In the genomic region with DNA sequence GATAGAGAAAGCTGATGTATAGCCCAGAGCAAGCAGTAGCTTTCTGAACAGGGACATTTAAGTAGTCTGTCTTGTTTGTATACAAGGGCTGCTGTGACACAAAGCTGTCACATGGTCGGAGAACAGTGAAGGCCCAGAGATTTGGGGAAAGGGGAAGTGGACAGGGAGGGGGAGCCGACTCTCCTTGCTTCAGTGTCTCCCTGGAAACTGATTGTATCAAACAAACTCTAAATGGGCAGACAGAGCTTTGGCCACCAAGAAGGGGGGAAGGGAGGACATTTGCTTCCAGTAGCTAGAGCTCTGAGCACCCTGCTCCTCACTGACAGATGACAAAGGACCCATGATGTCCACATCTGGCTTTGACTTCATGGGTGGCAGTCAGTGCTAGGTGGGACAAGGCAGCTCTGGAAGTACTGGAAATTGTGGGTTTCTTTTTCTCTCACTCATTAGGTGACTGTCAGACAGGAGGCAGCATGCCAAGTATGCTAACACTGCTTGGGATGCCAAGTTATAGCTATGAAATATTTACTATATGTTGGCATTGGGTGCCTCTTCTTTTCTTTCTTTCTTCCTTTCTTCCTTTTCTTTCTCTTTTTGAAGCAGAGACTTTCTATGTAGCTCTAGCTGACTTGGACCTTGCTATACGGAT, we compare ENCODE assay signal across 16 mouse cellular contexts. TPM values are rescaled to one million over a fixed set of nuclear protein-coding genes. Genes with fewer than 3 reads are reported as not detected.
A peak's percentile ranks its signal among the peaks of the same experiment; 100 is the strongest.
DNase-seq lines count a peak whose midpoint lies in the region; ATAC-seq and TF ChIP-seq lines count a peak whose summit lies in the region.
"Had no signal": no experiment of that assay in that cellular context is flagged by ENCODE, and none has a peak within 500 bp of the region (broad histone marks: within the 10 kb centered on the region; RNA-seq: fewer than 3 reads in every experiment).

No protein-coding gene starts in this region.

- TF ChIP-seq EP300 in stomach, postnatal 0 days (optimal IDR thresholded peaks at IDR 0.05), result no peak

- DNase-seq in cerebellum, adult 9-11 months, result peak; percentile 53
- DNase-seq in cerebellum, adult 11 months, result no peak
- peak; percentile 65 for DNase-seq in layer of hippocampus, adult 11-12 months (ENCODE audit: low spot score)
- no peak for DNase-seq in layer of hippocampus, postnatal 25 days (ENCODE audit: extremely low spot score in 1 of 2, low spot score in 1 of 2)
- no peak for DNase-seq in midbrain, embryonic 11.5 days (ENCODE audit: low spot score, missing footprints)
- DNase-seq in stomach, postnatal 0 days (ENCODE audit: low spot score), result no peak
- DNase-seq: adrenal gland, adult 8-10 months; embryo, embryonic 11 days; gastrocnemius, postnatal 10 days; right cerebral cortex, adult 18-20 months had no signal

- H3K4me3 ChIP-seq in midbrain, embryonic 11.5 days (ENCODE audit: low read depth, low read length), result no peak overlapping the region
- H3K4me3 ChIP-seq in midbrain, embryonic 16.5 days (ENCODE audit: low read depth, low read length), result no peak overlapping the region
- no peak overlapping the region for H3K4me3 ChIP-seq in stomach, postnatal 0 days (ENCODE audit: low read depth, low read length)
- H3K4me3 ChIP-seq: neural tube, embryonic 12.5 days had no signal

- H3K4me2 ChIP-seq in midbrain, embryonic 11.5 days, result no peak overlapping the region
- no peak overlapping the region for H3K4me2 ChIP-seq in midbrain, embryonic 16.5 days (ENCODE audit: low read length)
- no peak overlapping the region for H3K4me2 ChIP-seq in stomach, postnatal 0 days (replicated peaks; ENCODE audit: low read depth)
- H3K4me2 ChIP-seq: neural tube, embryonic 12.5 days had no signal

- WGBS in midbrain, embryonic 11.5 days, result 44% methylated on average over 3 of the region's 3 CpGs
- 36% methylated on average over 3 of the region's 3 CpGs for WGBS in midbrain, embryonic 16.5 days
- WGBS in stomach, postnatal 0 days, result 60% methylated on average over 3 of the region's 3 CpGs

- peaks cover 6% of the 10 kb centered on the region for H3K27me3 ChIP-seq in midbrain, embryonic 11.5 days (ENCODE audit: control insufficient read depth, insufficient read depth, low read length)
- no peaks in the 10 kb centered on the region for H3K27me3 ChIP-seq in midbrain, embryonic 16.5 days (ENCODE audit: control insufficient read depth, insufficient read depth, low read depth, low read length)
- peaks cover 6% of the 10 kb centered on the region; the same call in 1 of the 2 replicates for H3K27me3 ChIP-seq in stomach, postnatal 0 days (ENCODE audit: control insufficient read depth, insufficient read depth, low read length)

- TF ChIP-seq CTCF in stomach, postnatal 0 days (IDR thresholded peaks at IDR 0.05; ENCODE audit: low read depth), result no peak

- ATAC-seq in midbrain, embryonic 11.5 days (ENCODE audit: low FRiP score), result no peak
- ATAC-seq in midbrain, embryonic 16.5 days, result no peak
- ATAC-seq in megakaryocyte progenitor cell, adult 5-6 weeks (replicated peaks; ENCODE audit: poor library complexity), result peak; percentile 29; the same call in 1 of the 2 replicates
- no peak for ATAC-seq in stomach, postnatal 0 days (ENCODE audit: low FRiP score, low TSS enrichment)
- ATAC-seq: inflammation-experienced regulatory T-cells, adult 6 months had no signal

- no peaks in the 10 kb centered on the region for H3K9me3 ChIP-seq in midbrain, embryonic 11.5 days (ENCODE audit: control insufficient read depth, low read length)
- no peaks in the 10 kb centered on the region for H3K9me3 ChIP-seq in midbrain, embryonic 16.5 days (replicated peaks; ENCODE audit: control insufficient read depth, low read length, poor library complexity, severe bottlenecking)
- H3K9me3 ChIP-seq in stomach, postnatal 0 days (ENCODE audit: control insufficient read depth, low read length), result no peaks in the 10 kb centered on the region
- H3K9me3 ChIP-seq: neural tube, embryonic 12.5 days had no signal

- no peak overlapping the region for H3K27ac ChIP-seq in midbrain, embryonic 11.5 days (ENCODE audit: low read depth, low read length)
- H3K27ac ChIP-seq in midbrain, embryonic 16.5 days (ENCODE audit: low read length), result no peak overlapping the region
- H3K27ac ChIP-seq in stomach, postnatal 0 days (replicated peaks), result no peak overlapping the region
- H3K27ac ChIP-seq: kidney, postnatal 0 days; liver, embryonic 14.5 days; neural tube, embryonic 12.5 days had no signal

- H3K9ac ChIP-seq in midbrain, embryonic 11.5 days (ENCODE audit: low read length), result 0 out of 2 replicates have a peak overlapping the region, but pooled peaks have one; percentile 9
- no peak overlapping the region for H3K9ac ChIP-seq in midbrain, embryonic 16.5 days (ENCODE audit: low read depth, low read length)
- H3K9ac ChIP-seq in stomach, postnatal 0 days (ENCODE audit: low read length), result no peak overlapping the region
- H3K9ac ChIP-seq: liver, embryonic 14.5 days; neural tube, embryonic 12.5 days had no signal

- no peaks in the 10 kb centered on the region for H3K36me3 ChIP-seq in midbrain, embryonic 11.5 days (ENCODE audit: control insufficient read depth, insufficient read depth, low read length)
- H3K36me3 ChIP-seq in midbrain, embryonic 16.5 days (ENCODE audit: control insufficient read depth, insufficient read depth, low read length), result no peaks in the 10 kb centered on the region
- no peaks in the 10 kb centered on the region for H3K36me3 ChIP-seq in stomach, postnatal 0 days (ENCODE audit: control insufficient read depth, insufficient read depth, low read length)
- H3K36me3 ChIP-seq: neural tube, embryonic 12.5 days had no signal

- peaks cover 23% of the 10 kb centered on the region for H3K4me1 ChIP-seq in midbrain, embryonic 11.5 days (ENCODE audit: control insufficient read depth, insufficient read depth, low read length)
- peaks cover 29% of the 10 kb centered on the region for H3K4me1 ChIP-seq in midbrain, embryonic 16.5 days (ENCODE audit: control insufficient read depth, insufficient read depth, low read length)
- no peaks in the 10 kb centered on the region for H3K4me1 ChIP-seq in stomach, postnatal 0 days (replicated peaks; ENCODE audit: control insufficient read depth, insufficient read depth)

RNA-seq across cellular contexts. Expression of a gene that starts 5.8 kb away (rescaled TPM):
- 100 to 1,000 TPM; 110 to 125 TPM for total RNA-seq in layer of hippocampus, postnatal 25 days (2021)
- polyA plus RNA-seq in midbrain, embryonic 11.5 days (2014; fragmentation: Nextera tagmentation; extraction: Ambion mirVana), result 50.0 and 50.5 TPM in 2 replicates
- 40.4 and 48.8 TPM in 2 replicates for polyA plus RNA-seq in midbrain, embryonic 16.5 days (2015; fragmentation: Nextera tagmentation; extraction: Ambion mirVana)
- not detected in 2 replicates for total RNA-seq in megakaryocyte progenitor cell, adult 5-6 weeks (2015)
- not detected in 2 replicates for total RNA-seq in megakaryocyte progenitor cell, adult 5-6 weeks (2017)
- 6.1 and 6.3 TPM in 2 replicates for polyA plus RNA-seq in stomach, postnatal 0 days (2015; fragmentation: Nextera tagmentation; extraction: Ambion mirVana)

Comparison
In these comparisons a context has a peak if more than half of its experiments do, and no peak if none do; other contexts are left out.
1. DNase-seq: peak in cerebellum, adult 9-11 months (single experiment) and layer of hippocampus, adult 11-12 months (single experiment); none in cerebellum, adult 11 months (single experiment), layer of hippocampus, postnatal 25 days (0 of 2), midbrain, embryonic 11.5 days (single experiment) and stomach, postnatal 0 days (single experiment).